Mouse (Mus musculus): Measurements from ENCODE around the gene Arfgap3. TPM values are rescaled to one million over a fixed set of nuclear protein-coding genes. Genes with fewer than 3 reads are reported as not detected.

The Arfgap3 gene
- polyA plus RNA-seq, 1 experiment from 2014 or later = 37.1 TPM

DNA sequence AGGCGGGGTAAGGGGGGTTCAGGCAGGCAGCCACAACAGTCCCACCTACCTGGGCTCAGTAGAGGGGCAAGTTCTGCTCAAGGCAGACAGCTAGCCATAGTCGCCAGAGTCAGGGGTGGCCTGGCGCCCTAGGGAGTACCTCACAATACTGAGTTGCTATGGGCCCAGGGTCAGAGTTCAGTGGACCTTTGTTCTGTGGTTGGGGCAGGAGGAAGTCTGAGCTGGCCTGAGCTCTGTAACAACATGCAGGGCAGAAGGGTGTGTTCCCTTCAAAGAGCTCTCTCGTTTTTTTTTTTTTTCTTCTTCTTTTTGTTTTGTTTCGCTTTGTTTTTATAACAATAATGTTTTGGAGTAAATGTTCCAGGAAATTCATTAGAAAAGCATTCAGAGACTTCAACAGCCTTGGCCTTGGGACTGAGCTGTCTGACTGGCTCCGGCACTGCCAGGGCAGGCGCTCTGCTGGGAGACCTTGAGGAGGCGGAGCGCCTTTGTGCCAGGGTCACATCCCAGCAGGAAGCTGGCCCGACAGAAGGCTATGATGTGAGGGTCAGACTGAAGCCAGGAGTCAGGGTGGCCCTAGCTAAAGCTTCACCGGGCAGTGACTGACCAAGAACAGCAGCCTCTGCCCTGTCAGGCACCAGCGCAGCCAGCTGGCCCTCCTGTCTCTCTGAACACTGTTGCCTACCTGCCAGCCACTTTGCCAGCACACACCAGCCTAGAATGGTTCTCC is 44.7 kb downstream of the Arfgap3 start:
- no peaks in the 10 kb centered on the region for H3K9me3 ChIP-seq (ENCODE audit: control insufficient read depth, low read length)
- peaks cover 5% of the 10 kb centered on the region for H3K36me3 ChIP-seq (ENCODE audit: control insufficient read depth, insufficient read depth, low read length)
- no peak overlapping the region for H3K9ac ChIP-seq (ENCODE audit: low read length)
- no peak overlapping the region for H3K4me3 ChIP-seq (ENCODE audit: low read depth, low read length)
- no peak overlapping the region for H3K27ac ChIP-seq (ENCODE audit: low read depth, low read length)
- WGBS = 56% methylated on average over 12 of the region's 12 CpGs
- no peaks in the 10 kb centered on the region for H3K27me3 ChIP-seq (ENCODE audit: control insufficient read depth, insufficient read depth, low read length)
- no peak for DNase-seq (ENCODE audit: low spot score)
- no peaks in the 10 kb centered on the region for H3K4me1 ChIP-seq (ENCODE audit: control insufficient read depth, insufficient read depth, low read length)
- no peak overlapping the region for H3K4me2 ChIP-seq (ENCODE audit: low read depth)
- ATAC-seq (ENCODE audit: insufficient read depth, low FRiP score, low TSS enrichment) = no peak

DNA sequence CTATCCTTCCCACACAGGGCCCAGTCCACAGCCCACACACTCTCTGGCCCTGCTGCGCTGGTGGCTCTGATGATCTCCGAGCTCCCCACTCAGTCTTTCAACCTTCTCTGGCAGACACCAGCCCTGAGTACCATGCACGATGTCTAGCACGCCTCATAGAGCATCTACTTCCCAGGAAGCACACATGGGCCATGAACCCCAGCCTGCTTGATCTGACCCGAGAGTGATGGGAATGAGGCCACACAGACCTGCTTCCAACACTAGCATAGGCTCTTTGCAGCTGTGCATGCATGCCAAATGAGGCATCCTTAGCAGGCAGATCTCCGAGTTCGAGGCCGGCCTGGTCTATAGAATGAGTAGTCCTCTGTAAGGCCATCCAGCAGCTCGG is 45.2 kb downstream of the Arfgap3 start:
- H3K27ac ChIP-seq (ENCODE audit: low read depth, low read length) = no peak overlapping the region

DNA sequence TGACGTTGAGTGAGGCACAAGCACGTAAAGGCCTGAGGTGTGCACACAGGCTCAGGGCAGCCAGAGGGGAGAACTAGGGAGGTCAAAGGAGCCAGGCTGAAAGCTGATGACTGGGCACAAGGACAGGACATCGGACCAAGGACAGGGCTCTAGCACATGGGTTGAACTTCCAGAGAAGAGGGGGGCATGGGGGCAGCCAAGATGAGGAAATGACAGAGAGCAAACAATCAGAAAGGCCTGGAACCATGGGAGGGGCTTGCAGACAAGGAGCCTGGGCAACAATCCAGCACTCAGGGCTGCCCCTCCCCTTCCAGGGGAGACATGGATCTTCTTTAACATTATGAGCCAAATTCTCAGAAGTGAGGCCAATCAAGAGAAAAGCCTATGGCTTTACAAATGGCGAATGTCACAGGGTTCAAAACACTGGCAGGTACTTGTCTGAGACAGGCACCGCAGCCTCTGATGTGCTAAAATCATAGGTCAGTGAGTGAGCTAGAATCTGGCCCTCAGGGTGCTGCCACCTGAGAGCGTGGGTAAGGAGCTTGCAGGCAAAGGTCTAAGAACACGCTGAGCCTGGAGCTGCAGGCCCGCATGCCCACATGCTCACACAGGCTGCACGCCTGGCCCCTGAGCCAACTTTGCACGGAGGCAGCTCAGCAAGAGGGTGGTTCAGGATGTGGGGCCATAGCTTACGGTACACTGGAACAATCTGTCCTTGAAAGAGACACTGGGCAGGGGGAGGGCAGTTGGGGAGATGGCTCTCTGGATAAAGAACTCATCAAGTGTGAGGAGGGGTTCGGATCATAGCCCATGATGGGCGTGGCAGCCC is 46.2 kb downstream of the Arfgap3 start:
- Histone ChIP-seq H3K4me1 (ENCODE audit: control insufficient read depth, insufficient read depth, low read length) (no peaks in the 10 kb centered on the region), H3K4me3 (ENCODE audit: low read depth, low read length) (no peak overlapping the region)

More for the DNA sequence above, 45.2 kb downstream of the Arfgap3 start:
- no peak overlapping the region for H3K4me3 ChIP-seq (ENCODE audit: low read depth, low read length)
- H3K9ac ChIP-seq (ENCODE audit: low read length) = no peak overlapping the region
- no peaks in the 10 kb centered on the region for H3K27me3 ChIP-seq (ENCODE audit: control insufficient read depth, insufficient read depth, low read length)
- 83% methylated on average over 9 of the region's 9 CpGs for WGBS
- no peaks in the 10 kb centered on the region for H3K9me3 ChIP-seq (ENCODE audit: control insufficient read depth, low read length)
- peaks cover 5% of the 10 kb centered on the region for H3K36me3 ChIP-seq (ENCODE audit: control insufficient read depth, insufficient read depth, low read length)
- no peak overlapping the region for H3K4me2 ChIP-seq (ENCODE audit: low read depth)
- no peaks in the 10 kb centered on the region for H3K4me1 ChIP-seq (ENCODE audit: control insufficient read depth, insufficient read depth, low read length)
- ATAC-seq (ENCODE audit: insufficient read depth, low FRiP score, low TSS enrichment) (no peak), DNase-seq (ENCODE audit: low spot score) (no peak)

DNA sequence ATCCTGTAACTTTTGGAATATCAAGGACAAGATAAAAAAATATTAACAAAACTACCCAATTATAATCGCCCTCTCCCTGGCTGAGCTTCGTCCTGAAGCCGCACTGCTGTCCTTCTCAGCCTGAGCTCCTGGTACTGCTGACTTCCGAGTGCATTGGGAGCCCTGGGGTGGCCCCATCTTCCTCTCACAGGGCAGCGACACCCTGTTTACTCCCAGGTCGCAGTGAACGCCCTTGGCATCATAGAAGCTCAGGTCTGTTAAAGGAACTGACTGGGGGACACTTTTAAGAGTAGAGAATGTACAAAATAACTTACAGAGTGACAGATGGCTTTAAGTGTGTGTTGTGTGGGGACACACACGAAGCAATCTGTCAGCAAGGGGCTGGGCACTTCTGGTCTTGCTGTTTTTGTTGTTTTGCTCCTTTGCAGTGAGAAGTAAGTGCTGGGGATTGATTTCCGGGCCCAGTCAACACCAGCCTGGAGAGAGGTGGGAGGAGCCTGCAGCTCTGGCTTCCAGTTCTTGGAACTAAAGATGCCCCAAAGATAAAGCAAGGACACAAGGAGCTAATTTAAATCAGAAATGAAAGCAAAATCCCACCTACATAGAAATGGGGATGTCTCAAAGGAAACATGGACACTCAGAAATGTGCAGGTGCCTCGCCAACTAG is 50.0 kb downstream of the Arfgap3 start:
- Histone ChIP-seq H3K27me3 (ENCODE audit: control insufficient read depth, insufficient read depth, low read length) (no peaks in the 10 kb centered on the region), H3K4me2 (ENCODE audit: low read depth) (no peak overlapping the region), H3K27ac (ENCODE audit: low read depth, low read length) (no peak overlapping the region), H3K36me3 (ENCODE audit: control insufficient read depth, insufficient read depth, low read length) (no peaks in the 10 kb centered on the region; the same call in 1 of the 2 replicates), H3K4me3 (ENCODE audit: low read depth, low read length) (no peak overlapping the region), H3K9ac (ENCODE audit: low read length) (no peak overlapping the region), H3K4me1 (ENCODE audit: control insufficient read depth, insufficient read depth, low read length) (no peaks in the 10 kb centered on the region), H3K9me3 (ENCODE audit: control insufficient read depth, low read length) (no peaks in the 10 kb centered on the region)
- DNase-seq (ENCODE audit: low spot score) (no peak), ATAC-seq (ENCODE audit: insufficient read depth, low FRiP score, low TSS enrichment) (no peak)
- WGBS = 58% methylated on average over 10 of the region's 10 CpGs

More for the DNA sequence above, 46.2 kb downstream of the Arfgap3 start:
- H3K27me3 ChIP-seq (ENCODE audit: control insufficient read depth, insufficient read depth, low read length) = no peaks in the 10 kb centered on the region
- ATAC-seq (ENCODE audit: insufficient read depth, low FRiP score, low TSS enrichment) (no peak), DNase-seq (ENCODE audit: low spot score) (no peak)
- H3K4me2 ChIP-seq (ENCODE audit: low read depth) = no peak overlapping the region
- 86% methylated on average over 13 of the region's 13 CpGs for WGBS
- no peak overlapping the region for H3K9ac ChIP-seq (ENCODE audit: low read length)
- no peaks in the 10 kb centered on the region for H3K9me3 ChIP-seq (ENCODE audit: control insufficient read depth, low read length)
- peaks cover 5% of the 10 kb centered on the region for H3K36me3 ChIP-seq (ENCODE audit: control insufficient read depth, insufficient read depth, low read length)
- no peak overlapping the region for H3K27ac ChIP-seq (ENCODE audit: low read depth, low read length)

DNA sequence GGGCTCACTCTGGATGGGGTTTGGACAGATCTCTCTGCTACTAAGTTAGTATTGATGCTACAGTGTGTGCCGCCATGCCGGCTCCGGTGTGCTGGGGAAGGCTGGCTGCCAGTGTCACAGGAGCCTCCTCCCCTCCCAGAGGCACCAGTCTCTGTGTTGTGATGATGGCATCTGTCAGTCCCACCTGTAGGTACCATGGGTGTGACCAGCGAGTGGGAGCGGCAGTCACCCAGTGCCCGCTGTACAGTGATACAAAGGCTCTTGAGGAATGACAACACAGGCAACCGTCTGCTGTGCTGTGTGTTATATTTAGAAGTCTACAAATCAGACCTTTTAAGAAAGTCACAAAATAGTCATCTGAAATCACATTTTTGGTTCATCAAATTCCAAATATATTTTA is 50.6 kb downstream of the Arfgap3 start:
- no peak overlapping the region for H3K4me3 ChIP-seq (ENCODE audit: low read depth, low read length)
- no peak overlapping the region for H3K4me2 ChIP-seq (ENCODE audit: low read depth)
- no peaks in the 10 kb centered on the region; the same call in 1 of the 2 replicates for H3K36me3 ChIP-seq (ENCODE audit: control insufficient read depth, insufficient read depth, low read length)
- H3K9ac ChIP-seq (ENCODE audit: low read length) = no peak overlapping the region
- no peaks in the 10 kb centered on the region for H3K4me1 ChIP-seq (ENCODE audit: control insufficient read depth, insufficient read depth, low read length)
- H3K9me3 ChIP-seq (ENCODE audit: control insufficient read depth, low read length) = no peaks in the 10 kb centered on the region
- H3K27ac ChIP-seq (ENCODE audit: low read depth, low read length) = no peak overlapping the region
- ATAC-seq (ENCODE audit: insufficient read depth, low FRiP score, low TSS enrichment) = no peak
- no peaks in the 10 kb centered on the region for H3K27me3 ChIP-seq (ENCODE audit: control insufficient read depth, insufficient read depth, low read length)
- no peak for DNase-seq (ENCODE audit: low spot score)
- WGBS = 94% methylated on average over 7 of the region's 7 CpGs

DNA sequence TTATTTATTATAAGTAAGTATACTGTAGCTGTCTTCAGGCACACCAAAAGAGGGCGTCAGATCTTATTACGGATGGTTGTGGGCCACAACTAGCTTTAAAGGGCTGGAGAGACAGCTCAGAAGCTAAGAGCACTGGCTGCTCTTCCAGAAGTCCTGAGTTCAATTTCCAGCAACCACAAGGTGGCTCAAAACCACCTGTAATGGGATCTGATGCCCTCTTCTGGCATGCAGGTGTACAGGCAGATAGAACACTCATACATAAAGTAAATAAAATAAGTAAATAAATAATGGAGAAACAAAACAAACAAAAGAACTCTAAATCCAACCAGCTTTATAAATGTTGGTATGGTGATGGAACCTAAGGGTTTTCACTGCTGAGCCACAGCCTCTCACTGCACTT is 51.2 kb downstream of the Arfgap3 start:
- no peak overlapping the region for H3K27ac ChIP-seq (ENCODE audit: low read depth, low read length)
- no peak overlapping the region for H3K4me3 ChIP-seq (ENCODE audit: low read depth, low read length)
- DNase-seq (ENCODE audit: low spot score) = no peak
- H3K4me2 ChIP-seq (ENCODE audit: low read depth) = no peak overlapping the region
- ATAC-seq (ENCODE audit: insufficient read depth, low FRiP score, low TSS enrichment) = no peak
- H3K9ac ChIP-seq (ENCODE audit: low read length) = no peak overlapping the region
- H3K4me1 ChIP-seq (ENCODE audit: control insufficient read depth, insufficient read depth, low read length) = no peaks in the 10 kb centered on the region
- WGBS = 78% methylated on average over 2 of the region's 2 CpGs
- H3K36me3 ChIP-seq (ENCODE audit: control insufficient read depth, insufficient read depth, low read length) = no peaks in the 10 kb centered on the region; the same call in 1 of the 2 replicates
- H3K27me3 ChIP-seq (ENCODE audit: control insufficient read depth, insufficient read depth, low read length) = no peaks in the 10 kb centered on the region
- no peaks in the 10 kb centered on the region for H3K9me3 ChIP-seq (ENCODE audit: control insufficient read depth, low read length)

DNA sequence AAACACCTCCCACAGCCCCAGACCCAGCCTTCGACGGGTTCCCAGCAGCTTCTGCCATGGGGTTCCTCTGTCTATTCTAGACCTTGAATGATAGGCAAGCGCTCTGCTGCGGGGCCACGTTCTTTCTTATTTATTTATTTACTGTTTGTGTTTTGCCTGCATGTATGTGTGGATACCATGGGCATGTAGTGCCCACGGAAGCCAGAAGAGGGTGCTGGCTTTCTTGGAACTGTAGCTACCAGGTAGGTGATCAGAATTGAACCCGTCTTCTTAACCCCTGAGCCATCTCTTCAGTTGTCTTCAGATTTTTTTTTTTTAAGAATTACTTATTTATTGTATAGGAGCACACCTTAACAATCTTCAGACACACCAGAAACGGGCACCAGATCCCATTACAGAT is 51.7 kb downstream of the Arfgap3 start:
- no peak overlapping the region for H3K9ac ChIP-seq (ENCODE audit: low read length)
- no peak for DNase-seq (ENCODE audit: low spot score)
- WGBS = 84% methylated on average over 8 of the region's 8 CpGs

DNA sequence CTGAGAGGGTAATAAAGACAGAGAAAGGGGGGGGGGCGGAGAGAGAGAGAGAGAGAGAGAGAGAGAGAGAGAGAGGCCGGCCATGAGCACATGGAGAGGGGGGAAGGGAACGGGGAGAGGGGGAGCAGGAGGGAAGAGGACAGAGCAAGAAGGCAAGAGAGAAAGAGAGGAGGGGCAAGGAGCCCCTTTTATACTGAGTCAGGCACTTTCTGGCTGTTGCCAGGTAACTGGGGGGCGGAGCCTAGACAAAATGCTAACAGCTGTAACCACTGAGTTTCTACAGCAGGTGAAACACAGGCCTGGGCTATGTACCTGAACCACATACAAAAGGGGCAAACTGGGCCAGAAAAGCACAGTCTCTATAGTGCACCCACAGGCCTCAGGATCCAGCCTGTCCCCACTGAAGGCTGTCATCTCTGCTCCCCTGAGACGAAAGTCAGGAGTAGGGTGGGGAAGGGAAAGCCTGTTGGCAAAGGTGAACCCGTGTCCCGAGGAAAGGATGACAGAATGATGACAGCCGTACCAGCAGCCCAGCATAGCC is 53.2 kb downstream of the Arfgap3 start:
- no peaks in the 10 kb centered on the region for H3K4me1 ChIP-seq (ENCODE audit: control insufficient read depth, insufficient read depth, low read length)
- DNase-seq (ENCODE audit: low spot score) = no peak
- H3K36me3 ChIP-seq (ENCODE audit: control insufficient read depth, insufficient read depth, low read length) = no peaks in the 10 kb centered on the region; the same call in 1 of the 2 replicates
- no peak overlapping the region for H3K4me3 ChIP-seq (ENCODE audit: low read depth, low read length)
- 74% methylated on average over 5 of the region's 8 CpGs for WGBS
- H3K9me3 ChIP-seq (ENCODE audit: control insufficient read depth, low read length) = no peaks in the 10 kb centered on the region
- no peak for ATAC-seq (ENCODE audit: insufficient read depth, low FRiP score, low TSS enrichment)
- H3K27ac ChIP-seq (ENCODE audit: low read depth, low read length) = no peak overlapping the region
- no peak overlapping the region for H3K4me2 ChIP-seq (ENCODE audit: low read depth)
- H3K27me3 ChIP-seq (ENCODE audit: control insufficient read depth, insufficient read depth, low read length) = no peaks in the 10 kb centered on the region
- no peak overlapping the region for H3K9ac ChIP-seq (ENCODE audit: low read length)

More for the DNA sequence above, 51.7 kb downstream of the Arfgap3 start:
- no peak overlapping the region for H3K4me3 ChIP-seq (ENCODE audit: low read depth, low read length)
- no peaks in the 10 kb centered on the region for H3K4me1 ChIP-seq (ENCODE audit: control insufficient read depth, insufficient read depth, low read length)
- ATAC-seq (ENCODE audit: insufficient read depth, low FRiP score, low TSS enrichment) = no peak
- H3K9me3 ChIP-seq (ENCODE audit: control insufficient read depth, low read length) = no peaks in the 10 kb centered on the region
- H3K36me3 ChIP-seq (ENCODE audit: control insufficient read depth, insufficient read depth, low read length) = no peaks in the 10 kb centered on the region; the same call in 1 of the 2 replicates
- no peak overlapping the region for H3K4me2 ChIP-seq (ENCODE audit: low read depth)
- H3K27ac ChIP-seq (ENCODE audit: low read depth, low read length) = no peak overlapping the region
- no peaks in the 10 kb centered on the region for H3K27me3 ChIP-seq (ENCODE audit: control insufficient read depth, insufficient read depth, low read length)

Measured in neural tube, embryonic 11.5 days (tissue).